Mouse (Mus musculus) thymus, adult 18-20 months (tissue): ENCODE results near the gene Tmed4.
A peak's percentile ranks its signal among the peaks of the same experiment; 100 is the strongest.

Experiments
- DNase-seq, 2 experiments: peaks; one replicate each; pipeline ENCODE4 v3.0.0; 2022; ENCODE audit warnings: mixed read lengths in 2 of 2

The Tmed4 gene

DNA sequence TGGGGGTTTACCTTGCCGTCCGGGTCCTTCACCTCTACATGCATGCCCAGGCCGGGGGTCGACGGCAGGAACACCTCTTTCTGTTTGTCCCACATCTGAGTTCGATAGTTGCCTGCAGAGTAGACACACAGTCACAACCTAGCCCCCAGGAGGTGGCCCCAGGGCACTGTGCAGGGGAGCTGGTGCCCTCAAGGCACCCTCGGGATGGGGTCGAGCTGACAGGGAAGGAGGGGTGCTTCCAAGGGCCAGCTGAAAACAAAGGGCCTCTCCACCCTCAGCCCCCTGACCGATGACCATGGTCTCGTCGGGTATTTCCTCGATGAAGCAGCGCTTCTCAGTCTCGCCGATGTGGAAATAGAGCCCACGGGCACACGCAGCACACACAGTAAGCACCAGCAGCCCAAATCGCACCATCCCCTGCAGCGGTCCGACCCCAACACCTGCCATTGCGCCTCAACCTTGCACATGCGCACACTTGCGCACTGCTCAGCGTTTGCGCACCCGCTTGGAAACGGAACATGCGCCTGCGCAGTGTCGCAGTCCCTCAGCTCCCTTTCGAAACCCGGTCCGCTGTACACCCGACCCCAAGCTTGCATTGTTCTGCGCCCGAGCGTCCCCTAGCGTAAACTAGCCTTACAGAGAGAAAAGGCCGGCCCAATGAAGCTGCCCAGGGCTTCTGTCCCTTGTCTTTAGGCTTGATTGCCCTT lies at the start of gene Tmed4:
Tmed4 (minus strand) TSS at position 484 of the 707 bp plus-strand sequence.
- peak; percentile 98 for DNase-seq

- DNase-seq = no peak
Observed at GRCm38 (mm10) chr11:6323348-6323747, 48.7 kb upstream of the Tmed4 start.

DNA sequence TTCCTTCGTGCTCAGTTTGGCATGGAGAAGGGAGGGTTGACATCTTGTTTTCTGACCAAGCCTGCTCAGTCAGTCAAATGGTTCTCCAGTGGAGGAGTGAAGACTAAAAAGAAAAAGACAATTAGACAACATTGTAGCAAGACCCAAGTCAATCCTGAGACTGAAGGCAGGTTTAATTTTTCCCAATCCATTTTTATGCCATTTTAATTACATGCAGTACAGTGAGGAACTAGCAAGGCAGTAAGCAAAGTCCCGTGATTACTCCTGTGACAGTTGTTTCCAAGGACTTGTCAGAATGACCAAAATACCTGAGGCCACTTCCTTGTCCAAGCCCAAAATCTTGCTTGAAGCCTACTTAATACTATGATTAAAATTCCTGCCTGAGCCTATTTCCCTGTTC lies 47.4 kb upstream of the Tmed4 start:
- DNase-seq = no peak

DNA sequence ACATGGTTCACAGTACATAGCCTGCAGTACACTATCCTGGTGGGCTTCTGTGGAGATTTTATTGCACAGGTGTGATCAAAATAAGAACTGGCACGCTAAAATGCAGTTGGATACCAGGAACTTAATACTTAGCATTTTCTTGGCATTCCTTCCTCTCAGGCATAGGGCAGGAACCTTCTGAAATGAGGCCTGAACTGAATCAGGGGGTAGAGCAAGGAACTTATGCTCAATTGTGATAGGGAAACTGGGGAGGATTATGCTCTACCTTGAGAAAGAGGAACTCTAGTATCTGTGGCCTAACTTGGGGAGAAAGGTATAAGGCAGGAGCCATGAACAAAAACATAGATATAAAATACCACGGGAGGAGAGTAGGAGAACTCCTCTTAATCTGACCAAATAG lies 44.7 kb upstream of the Tmed4 start:
- DNase-seq = no peak

DNA sequence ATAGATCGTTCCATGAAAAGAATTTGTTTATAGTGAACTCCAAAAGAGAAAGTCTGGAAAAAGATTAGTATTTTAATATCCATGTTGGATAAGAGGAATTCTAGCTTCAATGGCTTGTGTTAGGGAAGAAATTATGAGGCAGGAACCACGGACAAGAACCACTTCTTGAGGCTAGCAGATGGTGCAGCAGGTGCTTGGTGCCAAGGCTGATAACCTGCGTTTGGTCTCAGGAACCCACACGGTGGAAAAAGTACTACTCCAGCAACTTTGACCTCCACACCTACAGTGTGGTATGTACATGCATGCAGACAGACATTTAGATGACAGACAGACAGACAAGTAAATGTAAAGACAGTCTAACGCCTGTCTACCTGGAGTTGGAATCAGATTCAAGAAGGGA lies 43.9 kb upstream of the Tmed4 start:
- DNase-seq = no peak

DNA sequence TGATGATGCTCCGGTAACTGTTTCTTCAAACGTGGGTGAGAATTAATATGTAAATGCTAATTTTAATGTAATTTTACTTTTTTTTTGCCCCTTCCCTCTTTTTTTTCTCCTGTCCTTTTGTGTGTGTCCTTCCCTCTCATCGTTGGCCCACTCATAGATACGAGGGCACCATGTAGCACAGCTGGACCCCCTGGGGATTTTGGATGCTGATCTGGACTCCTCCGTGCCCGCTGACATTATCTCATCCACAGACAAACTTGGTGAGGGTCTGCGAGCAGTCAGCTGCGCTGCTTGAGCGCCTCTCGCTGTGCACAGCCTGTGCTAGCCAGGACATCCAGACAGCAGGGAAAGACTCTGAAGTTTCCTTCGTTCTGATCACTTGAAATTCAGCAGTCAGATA lies 42.2 kb upstream of the Tmed4 start:
- DNase-seq = no peak

DNA sequence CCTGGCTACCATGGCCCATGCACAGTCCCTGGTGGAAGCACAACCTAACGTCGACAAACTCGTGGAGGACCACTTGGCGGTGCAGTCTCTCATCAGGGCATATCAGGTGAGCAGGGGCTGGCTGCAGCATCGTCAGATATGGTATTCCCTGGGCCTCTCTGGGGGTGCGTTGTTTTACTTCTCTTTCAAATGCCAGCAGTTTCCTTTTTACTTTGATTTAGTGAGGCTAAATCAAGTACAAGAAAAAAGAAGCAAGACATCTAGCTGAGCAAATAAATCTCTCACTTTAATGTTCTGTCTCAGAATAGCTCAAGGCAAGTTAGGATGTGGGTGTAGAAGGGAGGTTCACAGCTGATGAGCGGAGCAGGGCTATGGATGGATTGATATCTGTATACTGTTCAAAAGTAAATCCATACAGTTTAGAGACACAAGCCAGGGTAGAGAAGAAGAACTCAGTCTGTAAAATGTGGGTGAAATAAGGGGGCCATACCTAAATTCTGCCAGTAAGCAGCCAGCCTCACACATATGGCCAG lies 39.3 kb upstream of the Tmed4 start:
- no peak for DNase-seq

DNA sequence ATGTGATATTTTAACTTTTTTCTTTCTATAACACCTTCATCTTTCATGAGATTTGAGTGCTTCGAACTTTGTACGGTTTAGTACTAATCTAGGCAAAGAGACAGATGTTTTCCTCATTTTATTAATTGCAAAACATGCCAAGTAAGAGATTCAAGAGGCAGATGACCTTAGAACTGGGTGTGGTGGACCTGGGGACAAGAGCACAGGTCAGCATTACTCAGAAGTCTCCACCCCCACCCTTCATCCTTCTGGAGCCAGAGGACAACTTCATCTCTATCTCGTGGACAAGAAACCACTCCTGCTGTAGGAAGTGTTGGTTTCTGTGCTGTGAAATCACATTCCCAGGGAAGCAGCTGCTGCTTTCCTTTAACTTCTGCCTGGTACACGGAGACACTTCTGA lies 33.5 kb upstream of the Tmed4 start:
- DNase-seq = no peak

GRCm38 (mm10) chr11:6305943-6306430 lies 31.3 kb upstream of the Tmed4 start:
- no peak for DNase-seq

DNA sequence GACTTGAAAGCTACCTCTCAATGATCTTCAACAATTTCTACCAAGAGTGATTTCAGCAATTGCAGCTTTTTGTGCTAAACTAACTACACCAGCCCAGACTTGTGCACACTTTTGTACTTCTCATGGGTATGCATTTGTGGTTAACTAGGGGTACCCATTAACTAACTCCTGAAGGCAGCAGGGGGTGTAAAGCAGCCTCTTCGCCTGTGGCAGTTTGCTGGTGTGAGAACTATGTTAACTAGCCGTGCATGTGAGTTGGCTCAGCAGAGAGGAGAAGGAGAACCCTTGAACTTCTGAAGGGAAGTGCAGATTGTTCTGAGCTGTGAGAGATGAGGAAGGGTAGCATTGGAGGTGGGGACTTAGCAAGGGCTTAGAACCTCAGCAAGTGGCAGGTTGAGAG lies 28.1 kb upstream of the Tmed4 start:
- DNase-seq = no peak

- no peak for DNase-seq
Observed at GRCm38 (mm10) chr11:6299435-6299834, 24.8 kb upstream of the Tmed4 start.

GRCm38 (mm10) chr11:6296077-6296476 lies 21.4 kb upstream of the Tmed4 start:
- no peak for DNase-seq

DNA sequence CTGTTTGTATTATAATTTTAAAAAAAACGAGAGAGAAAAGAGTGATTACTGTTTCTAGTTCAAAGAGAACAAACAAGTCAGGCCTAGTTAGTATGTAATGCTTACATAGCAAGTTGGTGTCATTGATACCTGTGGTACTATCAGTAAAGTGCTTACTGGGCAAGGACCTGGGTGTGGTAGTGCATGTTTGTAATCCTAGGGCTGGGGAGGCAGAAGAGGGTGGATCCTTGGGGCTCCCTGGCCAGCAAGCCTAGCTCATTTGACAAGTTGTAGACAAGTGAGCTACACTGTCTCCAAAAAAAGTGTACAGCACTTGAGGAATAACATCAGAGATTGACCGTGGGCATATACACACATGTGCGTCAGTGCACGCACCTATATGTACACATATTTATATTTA lies 20.0 kb upstream of the Tmed4 start:
- DNase-seq = no peak

DNA sequence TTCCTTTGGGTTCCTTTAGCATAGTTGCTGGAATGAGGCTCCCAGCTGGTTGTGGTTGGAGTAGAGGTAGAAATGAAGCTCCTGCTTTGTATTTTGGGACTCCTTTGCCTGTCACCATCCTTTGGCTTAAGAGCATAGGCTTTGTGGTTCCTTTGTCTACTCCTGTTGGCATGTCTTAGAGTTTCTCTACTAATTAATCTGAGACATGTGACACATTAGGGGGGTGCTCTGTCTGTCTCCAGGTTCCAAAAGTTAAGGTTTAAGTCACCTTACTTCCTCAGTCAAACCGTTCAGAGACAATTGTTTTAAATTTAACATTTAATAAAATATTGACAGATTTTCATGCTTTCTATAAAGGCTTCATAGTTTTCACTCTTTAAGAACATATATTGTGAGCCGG lies 18.9 kb upstream of the Tmed4 start:
- DNase-seq = no peak

DNA sequence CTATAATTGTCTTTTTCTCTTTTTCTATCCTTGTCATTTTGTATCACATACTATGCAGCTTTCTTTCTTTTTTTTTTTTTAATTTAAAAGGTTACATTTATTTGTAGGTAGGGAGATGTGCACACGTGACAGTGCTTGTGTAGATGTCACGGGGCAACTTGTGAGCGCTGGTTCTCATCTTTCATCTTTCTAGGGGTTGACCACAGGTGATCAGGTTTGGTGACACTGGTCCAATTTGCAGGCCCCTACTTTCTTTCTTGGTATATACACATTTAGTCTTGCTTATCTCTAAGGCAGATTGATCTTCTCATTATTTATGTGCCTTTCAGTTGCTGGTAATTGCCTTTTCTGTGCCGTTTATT lies 18.3 kb upstream of the Tmed4 start:
- DNase-seq = no peak

DNA sequence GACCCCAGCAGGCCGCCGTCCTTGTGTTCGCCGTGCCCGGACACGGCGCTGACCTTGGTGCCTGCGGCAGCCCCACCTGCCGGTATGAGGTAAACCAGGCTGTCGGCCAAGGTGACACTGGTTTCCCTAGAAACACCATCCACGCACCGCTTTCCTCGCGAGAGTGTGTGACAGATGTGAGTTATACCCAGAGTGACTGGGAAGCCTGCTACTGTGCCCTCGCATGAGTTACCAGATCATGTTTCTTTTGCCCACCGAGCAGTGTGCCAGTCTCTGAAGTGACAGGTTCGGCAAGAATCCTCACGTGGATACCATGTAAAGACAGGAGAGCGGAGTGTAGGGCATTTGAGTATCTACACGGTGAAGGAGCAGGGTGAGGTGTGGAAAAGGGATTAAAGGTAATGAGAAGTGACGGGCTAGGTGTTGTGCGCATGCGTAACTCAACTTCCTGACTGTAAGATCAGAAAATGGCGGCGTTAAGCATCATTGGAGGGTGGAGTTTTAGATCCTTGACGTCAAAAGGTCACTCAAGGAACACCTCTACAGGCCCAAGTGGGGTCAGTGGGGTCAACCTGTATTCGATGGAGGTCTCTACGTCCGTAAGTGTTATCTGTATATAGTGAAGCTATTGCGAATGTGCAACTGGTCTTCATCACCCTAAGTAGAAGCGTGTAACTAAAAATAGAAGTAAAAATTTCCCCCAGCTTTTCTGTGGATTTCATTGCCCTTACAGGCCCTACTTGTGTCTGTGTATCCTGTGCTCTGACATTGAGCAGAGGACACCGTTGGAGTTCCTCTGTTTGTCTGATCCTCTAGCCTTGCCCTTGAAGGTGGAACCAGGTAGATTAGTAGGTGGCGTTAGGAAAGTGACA lies 17.7 kb upstream of the Tmed4 start:
- DNase-seq = peak in 1 of 2 experiments; percentile 64

DNA sequence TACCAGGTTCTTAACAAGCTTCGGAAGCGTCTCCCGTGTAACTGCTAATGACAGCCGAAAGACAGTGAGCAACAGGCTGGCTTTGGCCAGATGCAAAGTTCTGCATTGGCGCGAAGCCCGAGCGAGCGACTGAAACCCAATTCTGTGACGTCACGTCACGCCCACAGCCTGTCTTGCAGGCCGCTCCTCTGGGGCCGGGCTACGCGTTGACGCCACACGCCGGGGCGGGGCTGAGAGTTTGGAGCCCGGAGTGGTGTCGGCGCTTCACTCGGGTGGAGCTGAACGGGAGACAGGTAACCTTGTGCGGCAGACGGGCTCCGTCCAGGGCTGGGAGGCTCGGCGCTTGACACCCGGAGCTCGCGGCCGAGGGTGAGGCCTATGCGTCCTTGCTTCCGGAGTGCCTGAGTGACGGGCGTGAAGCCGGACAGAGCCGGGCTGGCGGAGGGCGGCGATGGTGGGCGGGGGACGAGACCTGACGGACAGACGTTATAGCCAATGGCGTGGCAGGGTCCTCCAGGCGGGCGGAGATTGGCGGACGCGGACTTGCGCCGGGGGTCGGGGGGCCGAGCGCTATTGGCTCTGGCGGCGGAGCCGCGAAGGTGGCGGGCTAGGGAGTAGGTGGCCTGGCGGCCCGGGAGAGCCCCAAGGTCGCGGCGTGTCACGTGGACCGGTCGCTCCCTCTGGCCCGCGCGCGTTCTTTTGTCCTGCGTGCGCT lies 16.9 kb upstream of the Tmed4 start, which contains the start of gene Ogdh:
Ogdh (plus strand) TSS at position 233 of the 715 bp plus-strand sequence.
- peak; percentile 97 for DNase-seq

DNA sequence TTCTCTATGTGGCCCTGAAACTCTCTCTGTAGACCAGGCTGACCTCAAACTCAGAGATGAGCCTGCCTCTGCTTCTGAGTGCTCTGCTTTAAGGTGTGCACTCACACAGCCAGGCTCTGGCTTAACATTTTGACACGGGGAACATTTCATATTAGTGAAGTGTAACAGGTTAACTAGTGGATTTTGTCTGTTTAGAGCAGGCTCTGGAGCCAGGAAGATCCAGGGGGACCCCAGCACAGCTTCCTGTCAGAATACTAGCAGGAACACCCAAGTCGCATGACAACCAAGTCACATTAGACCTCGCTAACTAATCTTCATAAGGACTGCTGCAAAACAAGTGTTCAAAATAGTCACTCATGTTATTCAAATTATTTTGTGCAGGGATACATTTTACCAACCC lies 16.2 kb upstream of the Tmed4 start:
- DNase-seq = no peak

DNA sequence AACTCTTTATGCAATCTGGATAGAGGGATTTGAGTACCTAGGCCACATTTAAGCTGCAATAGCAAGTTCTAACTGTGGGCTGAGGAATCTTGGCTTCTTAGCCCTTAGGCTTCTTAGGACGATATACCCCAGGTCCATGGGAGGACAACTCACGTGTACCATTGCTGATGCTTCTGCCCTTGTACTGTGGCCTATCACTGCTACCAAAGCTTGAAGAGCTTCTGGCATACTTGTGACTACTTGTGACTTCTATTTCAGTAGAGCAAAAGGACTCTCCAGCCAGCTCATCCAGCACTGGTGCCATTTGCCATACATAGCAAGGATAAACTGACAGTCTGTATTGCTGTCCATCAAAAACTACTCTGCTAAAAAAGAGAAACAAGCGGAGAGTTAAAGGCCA lies 15.5 kb upstream of the Tmed4 start:
- no peak for DNase-seq

- DNase-seq = no peak
Observed at GRCm38 (mm10) chr11:6282940-6283339, 8.3 kb upstream of the Tmed4 start.

DNA sequence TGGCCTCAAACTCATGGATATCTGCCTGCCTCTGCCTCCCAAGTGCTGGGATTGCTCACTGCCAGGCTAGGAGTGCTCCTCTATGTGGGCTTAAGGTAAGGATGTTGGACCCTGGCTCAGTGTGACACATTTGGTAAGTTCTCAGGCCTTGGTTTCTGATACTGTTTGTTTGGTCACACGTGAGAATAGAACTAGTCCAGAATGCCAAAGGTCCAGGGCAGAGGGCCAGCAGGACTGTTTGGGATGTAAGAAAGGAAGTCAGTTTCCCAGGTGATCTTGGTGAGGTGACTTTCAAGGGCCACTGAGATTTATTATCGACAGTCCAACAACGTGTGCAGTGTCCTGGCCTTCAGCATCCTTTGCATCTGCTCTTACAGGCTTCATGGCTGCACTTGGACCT lies 1.8 kb upstream of the Tmed4 start:
- DNase-seq = no peak

DNA sequence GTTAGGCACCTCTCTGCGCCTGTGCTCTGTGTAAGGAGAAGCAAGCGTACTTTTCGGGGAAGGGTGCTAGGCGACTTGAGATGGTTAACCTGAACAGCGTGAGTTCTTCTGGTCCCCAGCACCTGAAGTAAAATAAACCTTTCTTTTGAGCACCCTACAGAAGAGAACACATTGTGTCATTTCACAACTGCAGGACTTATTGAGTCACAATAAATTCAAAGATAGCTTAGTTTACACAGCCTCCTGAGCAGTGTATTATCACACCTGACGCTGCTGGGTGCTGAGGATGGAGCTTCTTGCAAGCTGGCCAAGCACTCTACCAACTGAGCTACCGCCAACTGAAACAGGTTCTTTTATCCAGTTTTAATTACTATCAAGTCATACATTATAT lies 419 bp upstream of the Tmed4 start:
- no peak for DNase-seq

GRCm38 (mm10) chr11:6273607-6274006 lies 1.1 kb downstream of the Tmed4 start:
- DNase-seq = no peak
